Mouse (Mus musculus) left cerebral cortex, postnatal 25 days (tissue): ENCODE data around the gene Nek1. TPM values are rescaled to one million over a fixed set of nuclear protein-coding genes. Genes with fewer than 3 reads are reported as not detected.

Experiments
- DNase-seq, 2 experiments: peaks; one replicate each; pipeline ENCODE4 v3.0.0; 2022; ENCODE audit warnings: low spot score in 2 of 2, mixed read lengths in 1 of 2
- intact Hi-C: fragments of 180-260 bp; cut with DNase I; formaldehyde crosslinking; loops from one replicate; pipeline ENCODE4 v1.15.1; 2025
- total RNA-seq, 2 experiments: library from RNA; stranded (reverse); gene quantifications; 2 replicates each; pipeline ENCODE4 v1.2.3; 2021

The Nek1 gene
- total RNA-seq, 2 experiments from 2014 or later, result 23.0 to 30.4 TPM

GRCm38 (mm10) chr8:61132561-61133134 lies 139.7 kb downstream of the Nek1 start:
- intact Hi-C loops, result no loop called here
- DNase-seq, result no peak

GRCm38 (mm10) chr8:61141869-61142268 lies 148.9 kb downstream of the Nek1 start:
- no peak for DNase-seq
- intact Hi-C loops, result no loop called here

GRCm38 (mm10) chr8:61142302-61142701 lies 149.3 kb downstream of the Nek1 start:
- DNase-seq, result no peak
- intact Hi-C loops, result no loop called here

GRCm38 (mm10) chr8:61142845-61143244 lies 149.8 kb downstream of the Nek1 start:
- intact Hi-C loops, result no loop called here
- no peak for DNase-seq

- no peak for DNase-seq
- intact Hi-C loops, result no loop called here
These were observed 155.7 kb downstream of the Nek1 start for GRCm38 (mm10) chr8:61148728-61149127.

- DNase-seq, result no peak
- intact Hi-C loops, result no loop called here
These were observed 157.6 kb downstream of the Nek1 start for GRCm38 (mm10) chr8:61150596-61150995.

- DNase-seq, result no peak
- intact Hi-C loops, result no loop called here
These were observed 163.4 kb downstream of the Nek1 start for GRCm38 (mm10) chr8:61156406-61156805.

GRCm38 (mm10) chr8:61158540-61158939 lies 165.5 kb downstream of the Nek1 start:
- DNase-seq, result no peak
- intact Hi-C loops, result no loop called here

GRCm38 (mm10) chr8:61161461-61162185 lies 168.6 kb downstream of the Nek1 start:
- intact Hi-C loops, result no loop called here
- DNase-seq, result no peak

- intact Hi-C loops, result no loop called here
- DNase-seq, result no peak
These were observed 169.2 kb downstream of the Nek1 start for GRCm38 (mm10) chr8:61162186-61162566.

- intact Hi-C loops, result no loop called here
These were observed 178.6 kb downstream of the Nek1 start for GRCm38 (mm10) chr8:61171546-61171945.

GRCm38 (mm10) chr8:61173921-61174492 lies 181.0 kb downstream of the Nek1 start:
- DNase-seq, result no peak
- intact Hi-C loops, result no loop called here

More at GRCm38 (mm10) chr8:61171546-61171945, 178.6 kb downstream of the Nek1 start:
- DNase-seq, result no peak

GRCm38 (mm10) chr8:61175876-61176275 lies 182.9 kb downstream of the Nek1 start:
- intact Hi-C loops, result no loop called here
- no peak for DNase-seq

- intact Hi-C loops, result no loop called here
- no peak for DNase-seq
These were observed 184.9 kb downstream of the Nek1 start for GRCm38 (mm10) chr8:61177680-61178593.

GRCm38 (mm10) chr8:61178594-61179140 lies 185.7 kb downstream of the Nek1 start:
- intact Hi-C loops, result no loop called here
- no peak for DNase-seq

Other genes starting within 250 kb of the Nek1 start
- gene Hpf1, start 102.8 kb upstream of the Nek1 start, total RNA-seq, result 10 to 100 TPM; 44.2 to 46.7 TPM
- gene Clcn3, start 9.9 kb upstream of the Nek1 start, total RNA-seq, result 100 to 1,000 TPM; 130 to 131 TPM
- 10 to 100 TPM; 36.8 to 39.8 TPM for gene Sh3rf1, start 230.7 kb downstream of the Nek1 start, total RNA-seq